Mouse (Mus musculus) kidney, postnatal 0 days (tissue): ENCODE results near the gene Ciao2a. TPM values are rescaled to one million over a fixed set of nuclear protein-coding genes. Genes with fewer than 3 reads are reported as not detected.

ENCODE experiments used
- ATAC-seq: fragments of 200-750 bp; cut with Nextera tagmentation; replicated peaks from 2 replicates; pipeline ENCODE4 v1.8.0; 2017; ENCODE audit warnings: low read depth, moderate number of reproducible peaks, moderate TSS enrichment, moderate library complexity; ENCODE audit not compliant: low FRiP score
- DNase-seq: peaks from one replicate; pipeline ENCODE4 v3.0.0-alpha.2; 2016; ENCODE audit warnings: low spot score
- H3K27ac ChIP-seq: fragments of 300-500 bp; sonication (generic); 2 replicates; pipeline ENCODE4 v1.5.1; 2014; ENCODE audit warnings: mild to moderate bottlenecking
- H3K27me3 ChIP-seq: fragments of 300-500 bp; sonication (generic); 2 replicates; pipeline ENCODE4 v1.6.1; 2014; ENCODE audit warnings: low read length, mixed read lengths; ENCODE audit not compliant: insufficient read depth
- H3K36me3 ChIP-seq: fragments of 300-500 bp; sonication (generic); 2 replicates; pipeline ENCODE4 v1.6.1; 2014; ENCODE audit warnings: low read length, mixed read lengths; ENCODE audit not compliant: insufficient read depth
- H3K4me1 ChIP-seq: fragments of 300-500 bp; sonication (generic); replicated peaks from 2 replicates; pipeline ENCODE4 v1.6.1; 2014; ENCODE audit warnings: antibody characterized with exemption, low read length, mixed read lengths; ENCODE audit not compliant: insufficient read depth
- H3K4me2 ChIP-seq: fragments of 300-500 bp; sonication (generic); 2 replicates; pipeline ENCODE4 v1.6.1; 2014; ENCODE audit warnings: mild to moderate bottlenecking, low read length, moderate library complexity, mixed read lengths
- H3K4me3 ChIP-seq: fragments of 300-500 bp; sonication (generic); replicated peaks from 2 replicates; pipeline ENCODE4 v1.5.1; 2014; ENCODE audit warnings: low read depth, low read length
- H3K9ac ChIP-seq: fragments of 300-500 bp; sonication (generic); 2 replicates; pipeline ENCODE4 v1.6.1; 2014; ENCODE audit warnings: low read depth, low read length
- H3K9me3 ChIP-seq: fragments of 300-500 bp; sonication (generic); replicated peaks from 2 replicates; pipeline ENCODE4 v1.6.1; 2016; ENCODE audit warnings: low read length, inconsistent platforms, mixed read lengths
- CTCF ChIP-seq: IDR thresholded peaks from 2 replicates; pipeline ENCODE4 v1.5.1; 2016; ENCODE audit warnings: antibody characterized with exemption, low read depth, mild to moderate bottlenecking, moderate library complexity
- WGBS: fragments of 180-500 bp; shearing (Covaris S2); extraction: QIAGEN DNeasy Blood & Tissue Kit; methylation state at CpG from one replicate; pipeline ENCODE4 v1.1.7; 2014; 5-methylcytosine and 5-hydroxymethylcytosine counted together
- polyA plus RNA-seq: library from polyadenylated mRNA; unstranded; fragments of >200 nt; fragmentation: Nextera tagmentation; extraction: Ambion mirVana; gene quantifications from 2 replicates; pipeline ENCODE4 v1.2.1, GENCODE M21; 2015

Gene Ciao2a
- polyA plus RNA-seq, 1 experiment from 2014 or later = 173 TPM

- Histone ChIP-seq H3K36me3 (no peaks in the 10 kb centered on the region), H3K9ac (no peak overlapping the region), H3K27ac (no peak overlapping the region), H3K9me3 (no peaks in the 10 kb centered on the region), H3K4me1 (no peaks in the 10 kb centered on the region), H3K27me3 (no peaks in the 10 kb centered on the region), H3K4me2 (no peak overlapping the region), H3K4me3 (no peak overlapping the region)
- DNase-seq = no peak
- TF ChIP-seq CTCF = no peak
- no peak for ATAC-seq
- 38% methylated on average over 6 of the region's 6 CpGs for WGBS
These were observed 60.0 kb downstream of the Ciao2a start for GRCm38 (mm10) chr9:66186426-66186825.

Other genes with a start within 250 kb of the Ciao2a start
- 89.5 and 115 TPM in 2 replicates for gene Pclaf, start 236.4 kb upstream of the Ciao2a start, polyA plus RNA-seq
- gene Trip4, start 217.8 kb upstream of the Ciao2a start, polyA plus RNA-seq = 20.4 and 24.7 TPM in 2 replicates
- gene Csnk1g1, start 217.7 kb upstream of the Ciao2a start, polyA plus RNA-seq = 8.4 and 9.7 TPM in 2 replicates
- gene Ppib, start 66.4 kb upstream of the Ciao2a start, polyA plus RNA-seq = 760 and 789 TPM in 2 replicates
- gene Snx22, start 56.9 kb upstream of the Ciao2a start, polyA plus RNA-seq = 1.1 and 1.4 TPM in 2 replicates
- 131 and 141 TPM in 2 replicates for gene Snx1, start within 50 bp of the Ciao2a start, polyA plus RNA-seq
- 8.4 and 8.6 TPM in 2 replicates for gene Dapk2, start 31.6 kb downstream of the Ciao2a start, polyA plus RNA-seq
- gene Herc1, start 223.8 kb downstream of the Ciao2a start, polyA plus RNA-seq = 12.6 and 12.8 TPM in 2 replicates